Mouse (Mus musculus): Measurements from ENCODE around the gene Gm42372. TPM values are rescaled to one million over a fixed set of nuclear protein-coding genes. Genes with fewer than 3 reads are reported as not detected.

Gm42372 gene
- total and polyA plus RNA-seq, 3 experiments = 0.42 TPM; not detected in 2

- Histone ChIP-seq H3K9me3 (replicated peaks; ENCODE audit: insufficient read depth, low read length) (no peaks in the 10 kb centered on the region), H3K79me2 (ENCODE audit: control insufficient read depth, insufficient read depth, low read length, poor library complexity) (no peaks in the 10 kb centered on the region), H3K4me3 (ENCODE audit: control insufficient read depth in 1 of 2, insufficient read depth in 1 of 2, low read depth in 2 of 2, low read length in 2 of 2) (no peak overlapping the region), H3K9ac (ENCODE audit: control insufficient read depth, low read depth, low read length, poor library complexity, severe bottlenecking) (no peak overlapping the region), H3K27me3 (ENCODE audit: control insufficient read depth in 1 of 2, insufficient read depth in 2 of 2, low read length in 2 of 2) (no peaks in the 10 kb centered on the region), H3K36me3 (ENCODE audit: control insufficient read depth in 1 of 2, insufficient read depth in 2 of 2, low read length in 2 of 2) (no peaks in the 10 kb centered on the region; a peak in 1 of 4 replicates), H3K4me1 (ENCODE audit: control insufficient read depth in 1 of 2, insufficient read depth in 2 of 2, low read length in 2 of 2) (peaks cover 0 to 5% of the 10 kb centered on the region in 2 experiments; a peak in 2 of 4 replicates), H3K27ac (ENCODE audit: control insufficient read depth, low read depth, low read length) (no peak overlapping the region)
- TF ChIP-seq TCF12 (IDR thresholded peaks at IDR 0.05; ENCODE audit: low read depth, low read length) = no peak
- no peak for TF ChIP-seq ZMIZ1 (IDR thresholded peaks at IDR 0.05; ENCODE audit: low read depth, low read length)
- no peak for TF ChIP-seq GABPA (IDR thresholded peaks at IDR 0.05; ENCODE audit: low read depth, low read length)
- TF ChIP-seq HCFC1 (IDR thresholded peaks at IDR 0.05; ENCODE audit: low read depth, low read length) = no peak
- TF ChIP-seq UBTF (IDR thresholded peaks at IDR 0.05; ENCODE audit: borderline replicate concordance, insufficient read depth, low read depth, low read length) = no peak
- no peak; the same call in 1 of the 2 replicates for TF ChIP-seq ZNF384 (IDR thresholded peaks at IDR 0.05; ENCODE audit: low read depth, low read length)
- no peak for TF ChIP-seq MAX (IDR thresholded peaks at IDR 0.05; ENCODE audit: low read length)
- TF ChIP-seq RCOR1 (IDR thresholded peaks at IDR 0.05; ENCODE audit: low read depth, low read length) = no peak
- no peak for TF ChIP-seq MYC (IDR thresholded peaks at IDR 0.05; ENCODE audit: low read depth, low read length)
- no peak for TF ChIP-seq CTCF (IDR thresholded peaks at IDR 0.05 in 2 of 3, conservative IDR thresholded peaks at IDR 0.05 in 1 of 3; ENCODE audit: control insufficient read depth in 1 of 3, insufficient read depth in 1 of 3, low read depth in 2 of 3, low read length in 3 of 3, poor library complexity in 1 of 3, severe bottlenecking in 1 of 3)
- no peak for TF ChIP-seq MEF2A (IDR thresholded peaks at IDR 0.05; ENCODE audit: extremely low read depth, insufficient replicate concordance, low read depth, low read length, poor library complexity, severe bottlenecking)
- no peak for DNase-seq (ENCODE audit: low read depth, low spot score)
Measured at GRCm38 (mm10) chr7:16956410-16957265, 26.2 kb upstream of the Gm42372 start.

- no peak within 1 kb of the TSS for H3K4me3 ChIP-seq (ENCODE audit: control insufficient read depth in 1 of 2, insufficient read depth in 1 of 2, low read depth in 2 of 2, low read length in 2 of 2)
- no peak for DNase-seq (ENCODE audit: low read depth, low spot score)
- TF ChIP-seq USF2 (IDR thresholded peaks at IDR 0.05; ENCODE audit: borderline replicate concordance in 1 of 2, insufficient read depth in 1 of 2, low read depth in 1 of 2, low read length in 2 of 2) (no peak), ZC3H11A (IDR thresholded peaks at IDR 0.05; ENCODE audit: low read depth, low read length) (no peak), TBP (IDR thresholded peaks at IDR 0.05; ENCODE audit: low read depth, low read length) (no peak), ELF1 (IDR thresholded peaks at IDR 0.05; ENCODE audit: low read depth, low read length) (no peak), CTCF (IDR thresholded peaks at IDR 0.05 in 2 of 3, conservative IDR thresholded peaks at IDR 0.05 in 1 of 3; ENCODE audit: control insufficient read depth in 1 of 3, insufficient read depth in 1 of 3, low read depth in 2 of 3, low read length in 3 of 3, poor library complexity in 1 of 3, severe bottlenecking in 1 of 3) (no peak), JUND (IDR thresholded peaks at IDR 0.05; ENCODE audit: low read depth, low read length) (no peak), ZMIZ1 (IDR thresholded peaks at IDR 0.05; ENCODE audit: low read depth, low read length) (no peak), RCOR1 (IDR thresholded peaks at IDR 0.05; ENCODE audit: low read depth, low read length) (no peak), GATA1 (IDR thresholded peaks at IDR 0.05; ENCODE audit: low read depth, low read length) (no peak), KAT2A (conservative IDR thresholded peaks at IDR 0.05; ENCODE audit: low read depth, low read length) (no peak), MEF2A (IDR thresholded peaks at IDR 0.05; ENCODE audit: extremely low read depth, insufficient replicate concordance, low read depth, low read length, poor library complexity, severe bottlenecking) (no peak), MYB (IDR thresholded peaks at IDR 0.05; ENCODE audit: low read depth, low read length) (no peak), ZKSCAN1 (IDR thresholded peaks at IDR 0.05; ENCODE audit: low read depth, low read length) (no peak), POLR2AphosphoS2 (IDR thresholded peaks at IDR 0.05; ENCODE audit: low read length) (no peak), ETS1 (IDR thresholded peaks at IDR 0.05; ENCODE audit: low read depth, low read length) (no peak)
- H3K9ac ChIP-seq (ENCODE audit: control insufficient read depth, low read depth, low read length, poor library complexity, severe bottlenecking) = no peak within 1 kb of the TSS
- peaks cover 0 to 2% of the 10 kb centered on the region in 2 experiments; a peak in 3 of 4 replicates for H3K27me3 ChIP-seq (ENCODE audit: control insufficient read depth in 1 of 2, insufficient read depth in 2 of 2, low read length in 2 of 2)
- H3K36me3 ChIP-seq (ENCODE audit: control insufficient read depth in 1 of 2, insufficient read depth in 2 of 2, low read length in 2 of 2) = no peaks in the 10 kb centered on the region; a peak in 1 of 4 replicates
- no peaks in the 10 kb centered on the region for H3K79me2 ChIP-seq (ENCODE audit: control insufficient read depth, insufficient read depth, low read length, poor library complexity)
- H3K27ac ChIP-seq (ENCODE audit: control insufficient read depth, low read depth, low read length) = no peak within 1 kb of the TSS
- no peaks in the 10 kb centered on the region for H3K9me3 ChIP-seq (replicated peaks; ENCODE audit: insufficient read depth, low read length)
- peaks cover 0 to 5% of the 10 kb centered on the region in 2 experiments; a peak in 2 of 4 replicates for H3K4me1 ChIP-seq (ENCODE audit: control insufficient read depth in 1 of 2, insufficient read depth in 2 of 2, low read length in 2 of 2)
Measured at GRCm38 (mm10) chr7:16959539-16960187, 23.2 kb upstream of the Gm42372 start, which contains the start of gene Pnmal1. Pnmal1 (plus strand) TSS chr7:16959679.

Measured in MEL (cell line).